Mouse (Mus musculus) v-Abl transformed pro-B cells (cell line): Measurements from ENCODE around the gene Ptch2.

ENCODE experiments used
- in situ Hi-C, 2 experiments: fragments of 400-800 bp; cut with MboI; formaldehyde crosslinking; loops; one replicate each; pipeline ENCODE4 v1.15.1; 2025; ENCODE audit not compliant: unreplicated experiment in 2 of 2

The Ptch2 gene

GRCm38 (mm10) chr4:117095551-117096452, at the start of gene Ptch2:
Gene Ptch2, plus strand, starts transcription at chr4:117096075.
- in situ Hi-C loops, result no loop called here

GRCm38 (mm10) chr4:117048836-117049235, 47.0 kb upstream of the Ptch2 start:
- in situ Hi-C loops, result no loop called here

- in situ Hi-C loops, result no loop called here
Observed at GRCm38 (mm10) chr4:117049485-117049884, 46.4 kb upstream of the Ptch2 start.

GRCm38 (mm10) chr4:117052626-117053025, 43.2 kb upstream of the Ptch2 start:
- in situ Hi-C loops, result no loop called here

- in situ Hi-C loops, result no loop called here
Observed at GRCm38 (mm10) chr4:117053956-117054355, 41.9 kb upstream of the Ptch2 start.

GRCm38 (mm10) chr4:117056102-117056501, 39.8 kb upstream of the Ptch2 start:
- in situ Hi-C loops, result no loop called here

- in situ Hi-C loops, result no loop called here
Observed at GRCm38 (mm10) chr4:117056514-117056913, 39.4 kb upstream of the Ptch2 start.

- in situ Hi-C loops, result no loop called here
Observed at GRCm38 (mm10) chr4:117058512-117058911, 37.4 kb upstream of the Ptch2 start.

GRCm38 (mm10) chr4:117062700-117063390, 33.0 kb upstream of the Ptch2 start:
- in situ Hi-C loops, result no loop called here

- in situ Hi-C loops, result no loop called here
Observed at GRCm38 (mm10) chr4:117068035-117068434, 27.8 kb upstream of the Ptch2 start.

GRCm38 (mm10) chr4:117069647-117070046, 26.2 kb upstream of the Ptch2 start:
- in situ Hi-C loops, result no loop called here

GRCm38 (mm10) chr4:117070624-117071023, 25.3 kb upstream of the Ptch2 start:
- in situ Hi-C loops, result no loop called here

- in situ Hi-C loops, result no loop called here
Observed at GRCm38 (mm10) chr4:117071183-117071582, 24.7 kb upstream of the Ptch2 start.

- in situ Hi-C loops, result no loop called here
Observed at GRCm38 (mm10) chr4:117087948-117088640, 7.8 kb upstream of the Ptch2 start.

- in situ Hi-C loops, result no loop called here
Observed at GRCm38 (mm10) chr4:117090586-117090985, 5.3 kb upstream of the Ptch2 start.

GRCm38 (mm10) chr4:117094626-117095361, 1.1 kb upstream of the Ptch2 start:
- in situ Hi-C loops, result no loop called here

- in situ Hi-C loops, result no loop called here
Observed at GRCm38 (mm10) chr4:117096666-117097065, 791 bp downstream of the Ptch2 start.

- in situ Hi-C loops, result no loop called here
Observed at GRCm38 (mm10) chr4:117097969-117098763, 2.3 kb downstream of the Ptch2 start.

GRCm38 (mm10) chr4:117098764-117099036, 2.8 kb downstream of the Ptch2 start:
- in situ Hi-C loops, result no loop called here

- in situ Hi-C loops, result loop anchor here in 1 of 2 experiments (5.0 kb wide), 1 partner anchor 47 kb away; no protein-coding TSS in a partner anchor
Observed at GRCm38 (mm10) chr4:117100036-117100435, 4.2 kb downstream of the Ptch2 start.
